Mouse (Mus musculus) megakaryocyte, embryonic 14.5 days (primary cell): ENCODE data around the gene Gpatch1. TPM values are rescaled to one million over a fixed set of nuclear protein-coding genes. Genes with fewer than 3 reads are reported as not detected.
"Not testable (repeated sequence)": the region's sequence is repeated elsewhere in the genome, so short reads cannot be mapped to it uniquely, and the experiment has no call there.

Experiments used
- H3K27me3 ChIP-seq: replicated peaks from 2 replicates; pipeline ENCODE3; 2012; ENCODE audit warnings: inconsistent platforms
- H3K36me3 ChIP-seq: replicated peaks from 2 replicates; pipeline ENCODE3; 2012; ENCODE audit warnings: low read length, inconsistent platforms, mixed read lengths
- H3K4me1 ChIP-seq: 2 replicates; pipeline ENCODE4 v1.6.1; 2012; ENCODE audit warnings: inconsistent platforms
- H3K4me3 ChIP-seq: replicated peaks from 2 replicates; pipeline ENCODE3; 2012; ENCODE audit warnings: moderate library complexity, mild to moderate bottlenecking, inconsistent platforms
- H3K9me3 ChIP-seq: 2 replicates; pipeline ENCODE4 v1.6.1; 2012; ENCODE audit warnings: inconsistent platforms
- FLI1 ChIP-seq: IDR thresholded peaks from 2 replicates; pipeline ENCODE4 v1.6.1; 2012; ENCODE audit warnings: low read length, inconsistent platforms, mixed read lengths
- GATA1 ChIP-seq: IDR thresholded peaks from 3 replicates; pipeline ENCODE4 v1.6.1; 2012; ENCODE audit warnings: mixed read lengths, low read length, inconsistent platforms, borderline replicate concordance
- polyA plus RNA-seq: library from polyadenylated mRNA; stranded (reverse); fragments of >175 nt; gene quantifications from 2 replicates; pipeline ENCODE4 v1.2.3, GENCODE M21; 2012; ENCODE audit warnings: low replicate concordance; ENCODE audit not compliant: insufficient read depth

Gpatch1 gene
- polyA plus RNA-seq, 1 experiment: 8.6 TPM

DNA sequence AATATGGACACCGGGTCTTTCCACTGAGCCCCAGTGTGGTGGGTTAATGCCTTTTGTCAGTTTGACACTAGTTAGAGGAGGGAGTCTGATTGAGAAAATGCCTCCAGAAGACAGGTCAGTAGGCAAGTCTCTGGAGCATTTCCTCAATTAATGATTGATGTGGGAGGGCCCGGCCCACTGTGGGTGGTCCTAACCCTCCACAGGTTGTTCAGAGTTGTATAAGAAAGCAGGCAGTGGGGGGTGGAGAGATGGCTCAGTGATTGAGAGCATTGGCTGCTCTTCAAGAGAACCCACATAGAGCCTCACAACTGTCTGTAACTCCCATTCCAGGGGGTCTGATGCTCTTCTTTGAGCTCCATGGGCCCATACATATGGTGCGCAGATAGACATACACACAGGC lies 13.3 kb upstream of the Gpatch1 start:
- Histone ChIP-seq H3K36me3 (no peaks in the 10 kb centered on the region), H3K9me3 (no peaks in the 10 kb centered on the region), H3K4me3 (no peak overlapping the region), H3K27me3 (peaks cover 54% of the 10 kb centered on the region), H3K4me1 (peaks cover 25% of the 10 kb centered on the region)
- TF ChIP-seq GATA1: no peak
- no peak for TF ChIP-seq FLI1

DNA sequence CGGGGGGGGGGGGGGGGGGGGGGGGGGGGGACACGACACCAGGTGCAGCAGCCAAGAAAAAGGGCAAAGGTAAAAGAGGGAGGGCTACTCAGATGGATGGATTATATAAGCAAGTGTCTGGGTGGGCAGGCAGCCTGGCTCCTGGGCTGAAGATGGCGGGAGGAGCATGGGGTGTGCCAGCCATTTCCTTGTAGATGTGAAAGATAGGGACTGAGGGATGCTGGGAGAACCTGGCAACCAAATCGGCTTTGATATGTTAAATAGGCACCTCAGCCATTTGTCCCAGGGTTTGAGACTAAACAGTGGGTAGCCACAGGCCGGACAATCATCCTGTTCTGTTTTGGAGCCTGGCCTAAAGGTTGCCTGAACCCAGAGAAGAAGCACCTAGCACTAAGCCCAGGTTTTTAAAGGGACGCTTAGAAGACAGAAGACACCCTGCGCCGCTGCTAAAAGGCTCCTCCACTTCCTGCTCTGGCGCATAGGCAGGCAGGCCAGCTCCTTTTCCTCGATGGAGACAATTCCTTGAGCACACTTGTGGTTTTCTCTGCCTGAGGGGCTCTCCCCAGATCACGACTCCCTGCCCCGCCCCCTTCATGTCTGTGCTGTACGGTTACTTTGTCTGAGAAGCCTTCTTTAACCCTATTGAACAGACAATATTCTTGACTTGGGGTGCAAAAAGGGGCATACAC lies 4.6 kb upstream of the Gpatch1 start:
- TF ChIP-seq FLI1 (no peak), GATA1 (no peak)
- Histone ChIP-seq H3K4me1 (peaks cover 18% of the 10 kb centered on the region), H3K36me3 (no peaks in the 10 kb centered on the region), H3K9me3 (no peaks in the 10 kb centered on the region), H3K27me3 (peaks cover 6% of the 10 kb centered on the region), H3K4me3 (peak overlapping the region; percentile 53)

DNA sequence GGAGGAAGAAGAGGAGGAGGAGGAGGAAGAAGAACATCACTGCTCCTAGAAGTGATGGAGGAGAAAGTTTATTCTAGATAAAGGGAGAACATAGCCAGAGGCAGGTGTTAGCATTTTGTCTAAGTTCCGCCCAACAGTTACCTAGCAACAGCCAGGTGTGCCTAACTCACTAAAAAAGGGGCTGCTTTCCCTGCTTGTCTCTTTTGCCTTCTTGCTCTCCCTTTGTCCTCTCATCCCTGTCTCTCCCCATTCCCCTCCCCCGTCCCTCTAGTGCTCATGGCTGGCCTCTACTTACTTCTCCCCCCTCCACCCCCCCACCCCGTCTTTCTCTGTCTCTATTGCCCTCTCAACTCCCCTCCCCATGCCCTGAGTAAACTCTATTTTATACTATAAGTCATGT lies 3.9 kb upstream of the Gpatch1 start:
- Histone ChIP-seq H3K27me3 (peaks cover 3% of the 10 kb centered on the region), H3K4me1 (peaks cover 25% of the 10 kb centered on the region), H3K4me3 (no peak overlapping the region), H3K9me3 (no peaks in the 10 kb centered on the region), H3K36me3 (no peaks in the 10 kb centered on the region)
- TF ChIP-seq FLI1: no peak
- TF ChIP-seq GATA1: no peak

DNA sequence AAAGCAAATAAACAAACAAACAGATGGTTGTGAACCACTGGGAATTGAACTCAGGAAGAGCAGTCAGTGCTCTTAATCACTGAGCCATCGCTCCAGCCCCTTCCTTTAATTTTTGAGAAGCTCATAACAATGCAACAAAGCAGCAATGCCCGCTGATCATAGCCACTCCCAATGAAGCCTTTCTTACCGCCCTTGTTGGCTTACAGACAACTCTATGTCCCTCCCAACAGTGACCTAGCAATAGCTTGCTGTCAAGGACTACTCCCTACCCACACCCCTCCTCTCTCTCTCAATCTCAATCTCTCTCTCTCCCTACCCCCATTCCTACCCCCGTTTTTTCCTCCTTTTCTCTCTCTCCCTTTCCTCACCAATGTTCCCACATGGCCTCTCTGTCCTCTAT lies 1.5 kb upstream of the Gpatch1 start:
- Histone ChIP-seq H3K36me3 (no peaks in the 10 kb centered on the region), H3K9me3 (no peaks in the 10 kb centered on the region), H3K27me3 (peaks cover 2% of the 10 kb centered on the region), H3K4me3 (no peak overlapping the region), H3K4me1 (peaks cover 31% of the 10 kb centered on the region)
- TF ChIP-seq FLI1 (no peak), GATA1 (no peak)

DNA sequence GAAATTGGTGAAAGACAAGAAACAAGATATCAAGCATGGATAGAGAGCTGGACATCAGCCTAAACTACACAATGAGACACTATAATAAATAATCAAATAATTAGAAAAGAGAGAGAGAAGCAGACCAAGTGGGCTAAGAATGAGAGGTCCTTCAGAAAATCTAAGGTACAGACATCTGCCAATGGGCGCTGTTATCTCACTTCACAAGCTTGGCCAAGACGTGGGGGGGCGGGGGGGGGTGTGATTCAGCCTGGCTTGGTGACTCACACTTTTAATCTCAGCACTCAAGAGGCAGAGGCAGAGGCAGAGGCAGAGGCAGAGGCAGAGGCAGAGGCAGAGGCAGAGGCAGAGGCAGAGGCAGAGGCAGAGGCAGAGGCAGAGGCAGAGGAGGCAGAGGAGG lies 981 bp upstream of the Gpatch1 start:
- H3K27me3 ChIP-seq, H3K9me3 ChIP-seq, H3K36me3 ChIP-seq, H3K4me3 ChIP-seq: not testable (repeated sequence)
- H3K4me1 ChIP-seq: peaks cover 35% of the 10 kb centered on the region

DNA sequence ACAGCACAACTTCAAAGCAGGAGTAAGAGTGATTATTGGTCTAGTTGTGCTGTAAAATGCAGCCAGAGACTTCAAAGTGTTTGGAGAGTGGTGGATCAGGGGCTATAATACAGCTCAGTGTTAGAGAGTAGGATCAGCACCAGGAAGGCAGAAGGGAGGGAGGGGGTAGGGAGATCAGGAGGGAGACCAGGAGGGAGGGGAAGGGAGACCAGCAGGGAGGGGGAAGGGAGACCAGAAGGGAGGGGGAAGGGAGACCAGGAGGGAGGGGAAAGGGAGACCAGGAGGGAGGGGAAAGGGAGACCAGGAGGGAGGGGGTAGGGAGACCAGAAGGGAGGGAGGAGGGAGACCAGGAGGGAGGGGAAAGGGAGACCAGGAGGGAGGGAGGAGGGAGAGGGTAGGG lies 4.1 kb downstream of the Gpatch1 start:
- Histone ChIP-seq H3K4me1 (peaks cover 30% of the 10 kb centered on the region), H3K27me3 (no peaks in the 10 kb centered on the region), H3K9me3 (no peaks in the 10 kb centered on the region), H3K4me3 (no peak overlapping the region), H3K36me3 (peaks cover 21% of the 10 kb centered on the region)
- TF ChIP-seq FLI1 (no peak), GATA1 (no peak)

DNA sequence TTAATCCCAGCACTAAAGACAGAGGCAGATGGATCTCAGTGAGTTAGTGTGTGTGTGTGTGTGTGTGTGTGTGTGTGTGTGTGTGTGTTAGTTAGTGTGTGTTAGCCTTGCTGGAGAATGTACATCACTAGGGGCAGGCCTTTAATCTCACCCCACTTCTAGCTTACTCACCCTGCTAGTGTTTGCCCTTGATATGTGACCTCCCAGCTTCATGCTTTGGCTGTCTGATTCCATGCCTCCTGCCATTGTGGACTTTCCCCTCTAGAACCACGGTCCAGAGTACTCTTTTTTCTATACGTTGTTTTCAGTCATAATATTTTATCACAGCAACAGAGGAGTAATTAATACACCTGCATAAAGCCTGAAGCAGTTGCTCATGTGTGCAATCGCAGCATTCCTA lies 7.0 kb downstream of the Gpatch1 start:
- Histone ChIP-seq H3K4me1 (peaks cover 7% of the 10 kb centered on the region), H3K27me3 (no peaks in the 10 kb centered on the region), H3K4me3 (no peak overlapping the region), H3K9me3 (no peaks in the 10 kb centered on the region), H3K36me3 (peaks cover 50% of the 10 kb centered on the region)
- TF ChIP-seq FLI1 (no peak), GATA1 (no peak)

DNA sequence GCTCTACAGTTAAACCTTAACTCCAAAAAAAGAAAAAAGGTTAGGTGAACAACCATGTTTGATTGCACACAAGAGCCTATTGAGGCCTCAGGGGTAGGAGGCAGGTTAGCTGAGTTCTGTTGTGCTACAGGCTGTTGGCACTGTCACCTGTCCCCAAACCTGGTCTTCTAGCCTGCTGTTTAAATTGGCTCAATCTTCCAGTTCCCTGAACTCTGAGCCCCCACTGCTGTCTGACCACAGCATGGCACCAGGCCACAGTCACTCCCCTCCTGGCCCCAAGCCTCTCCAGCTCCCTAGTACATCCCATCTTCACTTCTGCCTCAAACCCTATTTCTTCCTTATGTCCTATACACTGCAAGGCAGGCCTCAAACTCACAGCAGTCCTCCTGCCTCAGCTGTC lies 17.4 kb downstream of the Gpatch1 start:
- Histone ChIP-seq H3K9me3 (no peaks in the 10 kb centered on the region), H3K4me3 (no peak overlapping the region), H3K36me3 (peaks cover 76% of the 10 kb centered on the region), H3K4me1 (no peaks in the 10 kb centered on the region), H3K27me3 (no peaks in the 10 kb centered on the region)
- TF ChIP-seq GATA1 (no peak), FLI1 (no peak)

DNA sequence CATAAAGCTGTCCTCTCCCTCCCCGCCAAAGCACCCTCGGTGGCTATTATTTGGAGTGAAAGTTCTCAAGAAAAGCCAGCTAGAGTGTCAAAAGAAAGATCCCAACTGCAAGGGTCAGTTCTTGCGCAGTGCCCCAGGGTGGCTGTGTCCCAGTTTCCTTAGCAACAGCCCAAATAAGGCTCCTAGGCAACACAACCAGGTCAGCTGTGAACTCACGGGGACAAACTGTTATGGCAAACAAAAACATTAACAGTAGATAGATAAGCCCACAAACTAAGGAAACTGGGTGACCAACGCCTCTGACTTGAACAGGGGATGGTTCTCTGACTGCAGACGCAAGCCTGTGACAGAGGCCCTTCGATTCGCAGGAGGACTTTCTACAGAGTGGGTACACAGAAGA lies 18.6 kb downstream of the Gpatch1 start:
- Histone ChIP-seq H3K4me1 (no peaks in the 10 kb centered on the region), H3K9me3 (no peaks in the 10 kb centered on the region), H3K27me3 (no peaks in the 10 kb centered on the region), H3K4me3 (no peak overlapping the region), H3K36me3 (peaks cover 76% of the 10 kb centered on the region)
- TF ChIP-seq FLI1: no peak
- TF ChIP-seq GATA1: no peak

DNA sequence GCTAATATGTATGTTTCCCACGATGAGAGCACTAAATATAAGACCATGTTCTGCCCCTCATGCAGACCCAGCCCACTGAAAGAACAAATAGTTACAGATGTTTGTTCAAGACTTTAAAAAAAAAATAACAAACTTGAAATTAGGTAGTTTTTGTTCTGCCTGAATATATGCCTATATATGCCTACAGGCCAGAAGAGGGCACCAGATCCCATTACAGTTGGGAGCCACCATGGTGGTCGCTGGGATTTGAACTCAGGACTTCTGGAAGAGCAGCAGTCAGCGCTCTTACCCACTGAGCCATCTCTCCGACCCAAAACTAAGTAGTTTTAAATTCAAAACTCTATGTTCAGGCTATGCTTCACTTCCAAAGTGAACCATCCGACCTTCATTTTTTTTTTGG lies 20.4 kb downstream of the Gpatch1 start:
- TF ChIP-seq GATA1 (no peak), FLI1 (no peak)
- Histone ChIP-seq H3K4me1 (no peaks in the 10 kb centered on the region), H3K36me3 (peaks cover 82% of the 10 kb centered on the region), H3K9me3 (no peaks in the 10 kb centered on the region), H3K4me3 (no peak overlapping the region), H3K27me3 (no peaks in the 10 kb centered on the region)

DNA sequence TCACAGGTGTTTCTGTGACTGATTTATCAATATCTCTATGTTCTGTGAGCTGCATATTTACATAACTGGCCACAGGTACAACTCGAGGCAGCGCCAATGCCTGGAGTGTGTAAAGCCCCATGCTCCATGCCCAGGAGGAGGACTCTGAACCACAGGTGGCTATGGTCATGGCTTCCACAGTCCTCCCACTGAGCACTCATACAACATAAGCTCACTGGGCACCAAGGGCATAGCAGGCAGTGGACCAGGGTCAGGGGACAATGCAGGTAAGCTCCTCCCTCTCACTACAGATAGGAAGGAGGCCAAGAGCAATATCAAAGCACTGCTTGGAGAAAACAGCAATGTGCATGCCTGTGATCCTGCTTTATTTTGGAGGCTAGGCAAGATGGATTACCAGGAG lies 22.6 kb downstream of the Gpatch1 start:
- Histone ChIP-seq H3K9me3 (no peaks in the 10 kb centered on the region), H3K27me3 (no peaks in the 10 kb centered on the region), H3K4me3 (no peak overlapping the region), H3K36me3 (peaks cover 85% of the 10 kb centered on the region), H3K4me1 (no peaks in the 10 kb centered on the region)
- TF ChIP-seq GATA1 (no peak), FLI1 (no peak)
